Mouse (Mus musculus): Measurements from ENCODE around the gene Synm. TPM values are rescaled to one million over a fixed set of nuclear protein-coding genes. Genes with fewer than 3 reads are reported as not detected.

Gene Synm
- total RNA-seq, 2 experiments from 2014 or later = 254 to 276 TPM

DNA sequence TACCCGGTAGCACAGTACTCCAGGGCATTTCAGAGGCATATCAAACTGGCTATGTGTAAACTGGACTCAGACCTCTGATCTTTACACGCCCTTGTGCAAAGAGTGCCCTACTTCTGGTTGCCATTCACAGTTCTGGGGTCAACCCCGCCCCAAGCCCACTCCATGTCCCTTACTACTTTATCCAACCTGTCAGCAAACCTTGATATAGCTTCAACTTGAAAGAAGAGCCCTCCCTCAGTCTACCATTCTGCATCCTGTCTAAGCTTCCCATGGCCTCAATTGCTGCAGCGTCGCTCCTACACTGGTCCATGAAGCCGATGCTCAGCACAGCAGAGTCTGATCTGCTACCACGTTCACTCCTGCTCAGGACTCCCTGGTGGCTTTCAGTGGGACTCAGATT lies 4.2 kb downstream of the Synm start:
- DNase-seq = no peak
- intact Hi-C loops (cut with DNase I) = loop anchor here (5.0 kb wide), 1 partner anchor 53 kb away; no protein-coding TSS in a partner anchor

DNA sequence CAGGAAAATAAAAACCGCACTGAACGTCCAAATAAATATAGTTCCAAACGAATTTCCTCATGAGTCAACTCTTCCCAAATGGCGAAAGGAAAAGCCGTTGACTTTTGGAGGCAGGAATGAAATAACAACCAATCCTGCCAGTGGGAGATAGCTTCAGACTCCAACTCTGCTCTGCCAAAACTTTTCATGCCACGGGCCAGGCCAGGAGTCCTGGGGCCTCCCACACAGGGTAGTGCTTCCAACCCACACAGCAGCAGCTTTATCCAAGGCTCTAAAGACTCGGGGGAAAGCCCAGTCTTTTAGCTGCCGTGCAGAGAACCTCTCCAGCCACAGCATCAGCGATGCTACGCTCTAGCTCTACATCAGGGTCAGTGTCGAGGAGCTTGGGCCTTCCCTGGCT lies 4.9 kb downstream of the Synm start:
- peak in 1 of 2 experiments; percentile 47 for DNase-seq
- intact Hi-C loops (cut with DNase I) = loop anchor here (5.0 kb wide), 1 partner anchor 52 kb away; no protein-coding TSS in a partner anchor

DNA sequence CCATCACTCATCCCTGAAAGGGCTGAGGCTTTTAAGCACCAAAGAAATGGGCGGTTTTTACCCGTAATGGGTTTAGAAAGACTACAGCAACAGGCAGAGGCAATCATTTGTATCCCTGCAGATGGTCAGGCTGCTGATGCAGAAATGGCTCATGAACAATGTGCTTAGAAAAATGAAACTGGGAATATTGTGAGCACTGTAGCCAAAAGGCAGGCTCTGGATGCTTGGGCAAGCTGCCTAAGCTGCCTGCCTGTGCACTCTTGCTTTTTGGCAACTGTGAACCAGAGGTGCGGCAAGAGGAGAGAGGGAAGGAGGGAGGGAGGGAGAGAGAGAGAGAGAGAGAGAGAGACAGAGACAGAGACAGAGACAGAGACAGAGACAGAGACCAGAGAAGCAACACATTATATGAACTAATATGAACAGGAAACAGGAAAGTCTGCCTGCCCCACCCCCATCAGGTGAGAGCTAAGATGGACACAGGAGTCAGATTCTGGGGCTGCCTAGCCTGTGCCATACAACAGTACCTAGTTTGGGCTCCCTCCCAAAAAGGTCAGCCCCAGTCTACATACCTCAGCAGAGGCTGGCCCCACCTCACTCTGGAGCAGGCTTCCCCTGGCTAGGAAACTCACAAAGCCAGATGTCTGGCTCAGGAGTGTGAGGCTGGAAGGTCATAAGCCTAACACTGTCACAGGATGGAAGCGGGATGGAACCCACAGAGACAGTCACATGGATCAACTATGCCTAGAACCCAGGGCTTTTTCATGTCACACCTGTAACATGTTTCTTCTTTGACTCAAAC lies 9.9 kb downstream of the Synm start:
- DNase-seq = no peak
- intact Hi-C loops (cut with DNase I) = no loop called here

DNA sequence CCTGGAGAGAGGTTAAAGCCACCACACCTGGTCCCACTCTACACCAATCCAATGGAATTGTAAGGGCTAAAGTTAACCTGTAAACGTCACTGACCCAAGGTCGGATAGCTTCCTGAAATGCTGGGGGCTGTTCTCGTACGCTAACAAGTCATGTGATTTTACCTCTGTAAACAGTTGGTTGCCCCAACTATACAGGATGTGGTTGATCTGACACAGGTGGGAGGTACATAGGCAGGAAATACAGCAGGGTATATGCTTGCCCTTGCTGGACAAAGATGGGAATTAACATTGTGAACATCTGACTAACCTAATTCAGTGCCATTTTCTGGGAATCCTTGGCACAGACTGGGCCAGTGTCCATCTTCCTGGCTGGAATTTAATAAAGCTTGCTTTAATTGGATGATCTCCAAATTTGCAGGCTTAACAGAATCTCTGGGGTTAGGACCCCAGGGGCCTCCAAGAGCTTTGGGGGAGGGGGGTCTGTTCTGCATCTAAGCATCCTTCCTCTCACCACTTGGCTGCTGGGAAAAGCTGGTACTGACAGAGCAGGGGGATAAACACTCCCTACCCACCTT lies 11.7 kb downstream of the Synm start:
- intact Hi-C loops (cut with DNase I) = no loop called here
- DNase-seq = no peak

DNA sequence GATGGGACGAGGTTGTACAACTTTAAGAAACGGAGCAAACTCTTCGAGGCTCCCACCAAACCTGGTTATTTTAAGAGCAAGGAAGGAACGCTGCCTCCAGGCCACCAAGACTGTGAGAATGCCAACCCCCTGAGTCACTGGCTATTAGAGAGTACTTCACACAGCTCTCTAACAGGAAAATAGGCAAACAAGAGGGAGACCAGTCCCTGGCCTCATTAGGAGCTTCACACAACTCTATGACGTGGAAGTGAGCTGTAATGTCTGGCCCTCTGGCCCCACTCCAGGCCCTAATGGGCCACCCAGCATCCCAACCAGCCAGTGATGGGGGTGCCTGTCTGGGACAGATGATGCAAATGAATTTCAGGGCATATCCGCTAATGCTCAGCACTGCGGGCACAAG lies 17.8 kb downstream of the Synm start:
- intact Hi-C loops (cut with DNase I) = loop anchor here (2.0 kb wide), 1 partner anchor 17 kb away; the partner anchor contains the start of gene Synm
- DNase-seq = peak; percentile 27 to 39

DNA sequence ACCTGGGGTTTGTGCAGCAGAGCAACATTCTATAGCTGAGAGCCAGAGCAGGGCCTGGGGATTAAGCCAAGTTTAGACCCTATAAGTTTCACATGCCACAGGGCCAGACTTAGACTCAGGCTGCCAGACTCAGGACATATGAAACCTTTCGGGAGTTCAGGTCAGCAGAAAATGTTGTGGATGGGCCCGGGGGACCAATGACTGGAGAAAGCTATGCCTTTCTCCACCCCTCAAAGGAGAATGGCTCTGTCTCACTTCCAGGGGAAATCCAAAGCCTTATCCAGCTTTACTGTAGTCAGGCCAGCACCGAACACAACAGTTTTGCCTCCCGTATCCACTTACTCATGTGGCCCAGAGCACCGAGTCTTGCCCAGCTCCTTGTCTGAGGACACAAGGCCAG lies 18.7 kb downstream of the Synm start:
- DNase-seq = peak; percentile 32 to 51

DNA sequence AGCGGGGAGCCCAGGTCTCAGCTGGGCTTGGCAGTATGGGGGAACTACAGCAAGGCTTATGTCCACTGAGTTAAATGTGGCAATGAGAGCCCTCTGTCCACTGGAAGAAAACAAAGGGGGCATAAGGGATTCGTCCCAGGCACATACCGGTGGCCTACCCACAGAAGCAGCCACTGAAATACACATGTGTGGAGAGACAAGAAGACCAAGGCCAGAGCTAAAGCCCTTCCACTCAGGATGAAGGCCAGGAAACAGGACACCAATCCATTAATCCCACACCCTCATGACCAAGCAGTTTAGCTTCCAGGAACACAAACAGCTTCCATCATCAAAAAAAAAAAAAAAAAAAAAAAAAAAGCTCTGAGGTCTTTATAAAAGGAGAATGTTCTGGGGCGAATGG lies 19.2 kb downstream of the Synm start:
- intact Hi-C loops (cut with DNase I) = loop anchor here (2.0 kb wide), 1 partner anchor 18 kb away; the partner anchor contains the start of gene Synm
- DNase-seq = peak in 1 of 2 experiments; percentile 53

More for the DNA sequence above, 18.7 kb downstream of the Synm start:
- intact Hi-C loops (cut with DNase I) = loop anchor here (2.0 kb wide), 1 partner anchor 18 kb away; the partner anchor contains the start of gene Synm

DNA sequence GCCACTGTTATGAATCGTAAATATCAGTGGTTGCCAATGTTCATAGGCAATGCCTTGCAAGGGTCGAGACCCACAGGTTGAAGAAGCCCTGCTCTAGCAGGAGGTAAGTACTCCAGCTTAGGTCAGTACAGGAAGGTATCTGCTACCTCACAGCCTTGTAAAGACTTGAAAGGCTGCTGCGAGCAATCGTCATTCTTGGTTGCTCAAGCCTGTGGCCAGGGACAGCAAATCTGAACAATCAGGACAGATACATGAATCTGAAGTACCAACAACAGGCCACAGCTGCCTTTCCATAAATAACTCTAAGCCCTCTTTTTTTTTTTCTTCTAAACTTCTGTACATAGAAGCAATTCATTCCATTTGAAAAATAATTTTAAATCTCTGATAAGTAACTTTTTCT lies 27.3 kb downstream of the Synm start:
- intact Hi-C loops (cut with DNase I) = no loop called here
- DNase-seq = no peak

DNA sequence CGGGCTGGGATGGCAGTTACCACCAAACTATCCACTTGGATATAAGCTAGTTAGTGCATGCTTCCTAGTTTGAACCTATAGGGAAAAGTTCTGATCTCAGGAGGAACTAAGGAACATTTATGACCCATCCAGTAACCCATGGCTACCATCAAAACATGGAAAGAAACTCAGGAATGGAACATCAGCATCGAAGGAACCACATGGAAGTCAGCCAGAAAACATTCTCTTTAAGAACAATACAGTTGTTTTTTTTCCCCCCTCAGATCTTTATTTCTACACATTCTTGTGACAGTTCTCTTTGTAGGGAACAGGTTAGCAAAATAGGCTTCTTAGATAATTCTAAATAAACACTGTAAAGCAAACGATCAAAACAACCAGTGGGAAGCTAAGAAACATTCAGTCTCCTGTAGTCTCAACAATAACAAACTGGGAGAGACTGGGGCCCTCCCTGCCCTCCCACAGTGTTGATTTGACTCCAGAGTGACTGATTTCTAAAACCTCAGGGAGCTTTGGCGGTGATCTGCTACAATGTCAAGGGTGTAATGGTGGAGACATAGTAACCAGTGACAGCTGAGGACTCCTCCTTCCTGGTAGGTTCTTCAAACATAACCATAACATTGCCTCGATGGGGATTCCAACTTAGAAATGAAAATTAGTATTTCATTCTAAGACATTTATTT lies 29.0 kb downstream of the Synm start:
- intact Hi-C loops (cut with DNase I) = no loop called here
- no peak for DNase-seq

DNA sequence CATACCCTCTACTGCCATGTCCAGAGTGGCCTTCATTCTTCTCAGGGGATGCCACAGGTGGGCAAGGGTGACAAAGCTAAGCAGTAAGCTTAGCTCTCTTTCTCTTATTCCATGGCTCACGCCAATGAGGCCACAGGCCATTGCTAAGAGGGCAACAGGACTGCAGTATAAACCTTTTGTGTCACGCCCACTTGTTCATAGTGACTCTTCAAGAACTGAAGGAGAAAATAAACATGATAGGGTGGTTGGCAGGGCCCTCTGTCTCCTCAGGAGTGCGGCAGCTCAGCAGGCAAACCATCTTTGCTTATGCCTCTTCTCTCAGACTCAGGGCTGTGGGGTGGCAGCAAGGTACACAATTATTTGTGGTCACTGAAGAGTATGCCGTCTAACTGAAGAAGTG lies 30.7 kb downstream of the Synm start:
- intact Hi-C loops (cut with DNase I) = no loop called here
- DNase-seq = no peak

DNA sequence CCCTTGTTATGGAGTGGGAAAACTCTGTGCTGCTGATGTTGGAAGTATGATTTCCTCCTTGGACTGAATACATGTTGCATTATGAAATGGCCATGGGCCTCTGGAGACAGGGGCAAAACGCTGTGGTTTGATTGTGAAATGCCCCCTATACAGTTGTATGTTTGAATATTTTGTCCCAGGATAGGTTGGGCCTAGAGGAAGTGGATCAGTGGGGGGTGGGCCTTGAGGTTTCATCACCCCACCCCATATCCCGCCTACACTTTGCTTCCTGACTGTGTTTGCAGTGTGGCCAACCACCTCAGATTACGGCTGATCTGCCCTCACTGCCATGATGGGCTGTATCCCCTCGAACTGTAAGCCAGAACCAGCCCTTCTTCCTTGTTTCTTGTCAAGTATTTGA lies 31.3 kb downstream of the Synm start:
- DNase-seq = no peak
- intact Hi-C loops (cut with DNase I) = no loop called here

DNA sequence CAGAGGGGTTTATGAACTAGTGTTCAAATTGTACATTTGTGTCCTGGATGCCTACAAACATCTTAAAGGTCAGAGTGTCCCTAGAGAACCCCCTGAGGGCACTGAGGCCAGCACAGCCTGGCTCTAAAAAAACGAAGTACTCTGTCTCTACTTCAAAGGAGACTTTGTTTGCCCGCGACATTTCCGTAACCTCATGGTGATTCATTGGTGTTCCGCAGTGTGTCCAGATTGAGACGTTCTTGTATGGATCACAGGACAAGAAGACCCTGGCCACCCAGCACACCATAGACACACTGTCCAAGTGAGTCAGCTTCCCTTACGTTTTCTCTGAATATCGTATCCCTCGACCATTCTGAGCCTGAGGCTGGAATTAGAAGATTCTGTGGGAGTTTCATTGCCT lies 34.5 kb downstream of the Synm start:
- DNase-seq = no peak
- intact Hi-C loops (cut with DNase I) = no loop called here

DNA sequence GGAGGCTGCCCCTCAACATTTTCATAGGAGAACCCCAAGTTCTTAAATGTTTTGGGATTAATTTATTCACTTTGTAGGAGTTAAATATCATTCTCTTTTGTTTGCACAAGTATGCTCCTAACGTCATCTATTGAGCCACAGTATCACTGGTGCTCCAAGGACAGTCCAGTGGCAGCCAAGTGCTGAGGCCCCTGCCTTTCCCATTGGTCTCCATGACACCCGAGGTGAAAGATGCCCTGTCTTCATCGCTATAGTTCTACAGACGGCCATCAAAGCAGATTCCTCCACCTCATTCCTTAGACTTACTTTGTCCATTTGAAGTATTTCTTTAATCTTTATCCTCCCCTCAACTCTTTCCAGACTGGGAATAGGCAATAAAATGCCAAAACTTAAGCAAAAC lies 35.0 kb downstream of the Synm start:
- intact Hi-C loops (cut with DNase I) = no loop called here
- DNase-seq = no peak

DNA sequence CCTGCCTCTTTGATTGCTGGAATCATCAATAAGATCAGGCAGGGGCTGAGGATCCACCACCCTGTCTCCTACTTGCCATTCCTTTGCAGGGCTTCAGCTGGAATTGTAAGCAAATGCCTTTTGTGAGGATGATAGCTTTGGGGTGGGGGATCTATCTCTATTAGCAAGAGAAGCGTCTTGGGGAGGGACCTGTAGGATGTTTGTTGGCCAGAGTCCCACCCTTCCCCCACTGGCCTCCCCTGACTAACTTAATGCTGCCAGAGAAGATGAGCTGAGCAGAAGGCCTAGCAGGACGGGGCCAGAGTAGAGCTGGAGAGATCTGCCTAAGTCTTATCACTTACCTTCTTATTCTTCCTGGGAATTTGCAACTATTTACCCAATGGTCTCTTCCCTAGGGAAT lies 37.4 kb downstream of the Synm start:
- intact Hi-C loops (cut with DNase I) = no loop called here

DNA sequence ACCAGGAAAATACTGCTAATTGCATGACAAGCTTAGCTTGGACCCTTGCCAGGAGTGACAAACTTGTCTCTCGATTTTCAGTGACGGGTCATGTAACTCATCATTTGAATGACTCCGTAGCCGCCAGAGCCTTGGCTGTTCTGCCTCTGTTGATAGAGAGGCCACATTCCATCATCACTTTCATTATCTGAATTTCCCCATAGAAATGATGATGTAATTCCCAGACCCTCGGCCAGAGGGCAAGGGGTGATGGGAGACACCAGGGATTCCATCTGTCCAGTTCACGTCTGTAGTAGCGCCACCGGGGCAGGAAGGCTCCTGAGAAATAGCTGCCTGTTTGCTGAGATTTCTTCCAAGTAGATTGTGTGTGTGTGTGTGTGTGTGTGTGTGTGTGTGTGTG lies 40.7 kb downstream of the Synm start:
- DNase-seq = no peak
- intact Hi-C loops (cut with DNase I) = no loop called here

More for the DNA sequence above, 37.4 kb downstream of the Synm start:
- no peak for DNase-seq

DNA sequence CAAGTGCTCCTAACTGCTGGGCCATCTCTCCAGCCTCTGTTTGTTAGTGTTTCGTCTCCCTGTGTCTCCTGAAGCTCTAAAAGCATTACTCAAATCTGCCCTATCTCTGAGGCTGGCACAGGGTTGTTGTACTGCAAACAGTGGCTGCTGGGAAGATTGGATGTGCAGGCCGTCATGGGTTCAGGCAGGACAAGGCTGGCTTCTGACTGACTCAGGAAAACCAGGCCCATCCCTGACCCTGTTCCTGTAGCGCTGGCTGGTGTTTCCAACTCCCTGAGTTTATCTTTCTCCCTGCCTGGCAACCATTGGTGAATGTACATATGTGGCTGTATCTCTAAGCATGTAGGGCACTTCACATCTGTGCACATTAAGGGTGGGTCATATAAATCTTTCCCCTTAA lies 42.0 kb downstream of the Synm start:
- DNase-seq = no peak
- intact Hi-C loops (cut with DNase I) = no loop called here

DNA sequence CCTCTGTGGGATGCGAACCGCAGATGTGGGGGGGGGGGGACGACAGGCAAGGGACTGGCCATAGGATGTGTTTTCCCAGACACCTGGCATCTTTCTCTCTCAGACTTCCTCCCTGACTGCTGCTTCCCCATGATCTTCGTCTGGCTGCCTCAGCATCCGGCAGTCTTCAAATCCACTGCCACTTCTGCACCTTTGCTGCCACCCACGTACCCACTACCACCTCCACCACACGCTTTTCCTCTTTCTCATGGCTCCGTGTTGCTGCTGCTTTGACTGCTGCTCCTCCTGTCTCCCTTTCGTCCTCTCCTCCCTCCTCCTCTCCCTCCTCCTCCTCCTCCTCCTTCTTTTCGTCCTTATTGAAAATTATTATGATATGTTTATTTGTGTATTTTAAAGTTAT lies 42.6 kb downstream of the Synm start:
- DNase-seq = no peak
- intact Hi-C loops (cut with DNase I) = no loop called here

DNA sequence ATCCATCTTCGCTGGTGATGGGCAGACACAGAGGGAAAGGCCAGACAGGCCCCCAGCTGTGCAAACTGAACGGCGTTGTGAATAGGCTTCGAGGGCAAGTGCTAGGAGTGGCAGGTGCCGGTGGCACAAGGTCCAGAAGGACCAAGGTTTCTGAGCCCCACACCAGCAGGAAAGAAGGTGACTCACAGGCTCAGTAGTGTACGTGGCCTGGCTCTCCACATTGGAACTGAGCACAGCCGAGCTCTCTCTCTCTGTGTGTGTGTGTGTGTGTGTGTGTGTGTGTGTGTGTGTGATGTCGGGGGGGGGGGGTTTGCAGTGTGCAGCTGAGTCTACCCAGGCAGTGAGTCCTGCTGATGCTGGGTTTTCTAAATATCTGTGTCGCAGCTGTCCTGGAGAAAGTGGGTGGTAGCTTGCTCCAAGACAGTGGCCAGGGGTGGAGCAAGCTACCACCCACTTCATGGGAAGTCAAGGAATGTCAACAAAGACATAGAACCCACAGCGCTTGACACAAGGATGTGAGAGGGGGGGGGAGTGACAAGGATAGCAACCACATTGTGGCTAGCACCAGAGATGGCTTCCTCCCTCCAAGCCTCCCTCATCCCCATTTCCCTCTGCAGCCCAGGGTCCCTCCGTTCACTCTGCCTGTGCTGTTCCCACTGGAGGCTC lies 43.2 kb downstream of the Synm start:
- intact Hi-C loops (cut with DNase I) = no loop called here

DNA sequence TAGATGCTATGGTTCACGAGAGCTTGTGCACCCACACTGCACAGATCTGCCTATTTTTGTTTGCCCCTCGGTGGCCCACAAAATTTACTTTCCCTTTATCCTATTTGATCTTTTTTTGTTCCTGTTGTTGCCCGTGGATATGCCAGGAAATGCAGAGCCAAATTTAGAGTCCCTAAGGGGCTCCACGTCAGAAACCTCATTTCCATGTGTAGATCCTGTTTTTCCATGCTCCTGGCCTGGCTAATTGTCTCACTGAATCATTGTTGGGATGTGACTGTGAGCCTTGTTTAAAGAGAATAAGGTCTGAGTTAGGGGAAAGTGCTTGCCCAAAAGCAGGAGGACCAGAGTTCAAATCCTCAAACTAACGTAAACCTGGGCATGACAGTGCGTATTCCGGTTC lies 44.4 kb downstream of the Synm start:
- DNase-seq = no peak
- intact Hi-C loops (cut with DNase I) = no loop called here

More for the DNA sequence above, 43.2 kb downstream of the Synm start:
- no peak for DNase-seq

DNA sequence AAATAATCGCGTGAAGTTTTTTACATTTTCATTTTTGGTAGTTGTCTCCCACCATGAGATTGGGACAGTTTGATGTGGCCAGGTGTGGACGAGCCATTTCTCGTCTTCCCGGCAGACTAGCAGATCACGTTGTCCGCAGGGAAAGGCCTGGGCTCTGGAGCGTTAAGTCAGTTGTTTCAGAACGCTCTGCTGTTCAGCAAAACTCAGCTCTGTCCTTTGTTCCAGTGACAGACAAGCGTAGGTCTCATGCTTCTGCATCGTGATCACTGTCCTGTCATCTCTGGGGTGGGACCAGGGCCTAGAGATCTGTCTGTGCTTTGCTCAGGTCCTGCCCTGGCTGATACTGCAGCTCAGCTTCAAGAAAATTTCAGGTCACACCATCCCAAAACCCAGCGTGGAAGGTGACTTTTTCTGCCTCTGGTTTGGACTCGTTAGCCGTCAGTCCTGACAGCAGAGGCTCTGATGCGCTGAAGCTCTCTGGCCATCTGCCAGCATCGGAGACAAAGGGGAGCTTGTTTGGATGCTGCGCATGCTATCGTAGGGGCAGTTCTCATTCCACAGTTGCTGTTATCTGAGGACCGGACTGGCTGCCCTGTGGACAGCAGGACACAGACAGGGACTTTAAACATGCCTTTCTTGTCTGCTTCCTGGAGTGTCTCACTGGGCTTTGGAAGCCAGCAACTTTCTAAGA lies 45.6 kb downstream of the Synm start:
- intact Hi-C loops (cut with DNase I) = no loop called here
- DNase-seq = no peak

All from gastrocnemius, postnatal 36 days (tissue).